Mouse (Mus musculus) urinary bladder, adult 2 months (tissue): ENCODE data around the gene Fignl1. TPM values are rescaled to one million over a fixed set of nuclear protein-coding genes. Genes with fewer than 3 reads are reported as not detected.

ENCODE experiments used
- DNase-seq: peaks from one replicate; pipeline ENCODE4 v3.0.0; 2022; ENCODE audit warnings: low spot score
- polyA plus RNA-seq: library from polyadenylated mRNA; depleted of rRNA; stranded (reverse); fragments of >200 nt; gene quantifications from 2 replicates; pipeline ENCODE4 v1.2.3, GENCODE M21; 2012

Gene Fignl1
- polyA plus RNA-seq, 1 experiment, result 1.2 TPM

DNA sequence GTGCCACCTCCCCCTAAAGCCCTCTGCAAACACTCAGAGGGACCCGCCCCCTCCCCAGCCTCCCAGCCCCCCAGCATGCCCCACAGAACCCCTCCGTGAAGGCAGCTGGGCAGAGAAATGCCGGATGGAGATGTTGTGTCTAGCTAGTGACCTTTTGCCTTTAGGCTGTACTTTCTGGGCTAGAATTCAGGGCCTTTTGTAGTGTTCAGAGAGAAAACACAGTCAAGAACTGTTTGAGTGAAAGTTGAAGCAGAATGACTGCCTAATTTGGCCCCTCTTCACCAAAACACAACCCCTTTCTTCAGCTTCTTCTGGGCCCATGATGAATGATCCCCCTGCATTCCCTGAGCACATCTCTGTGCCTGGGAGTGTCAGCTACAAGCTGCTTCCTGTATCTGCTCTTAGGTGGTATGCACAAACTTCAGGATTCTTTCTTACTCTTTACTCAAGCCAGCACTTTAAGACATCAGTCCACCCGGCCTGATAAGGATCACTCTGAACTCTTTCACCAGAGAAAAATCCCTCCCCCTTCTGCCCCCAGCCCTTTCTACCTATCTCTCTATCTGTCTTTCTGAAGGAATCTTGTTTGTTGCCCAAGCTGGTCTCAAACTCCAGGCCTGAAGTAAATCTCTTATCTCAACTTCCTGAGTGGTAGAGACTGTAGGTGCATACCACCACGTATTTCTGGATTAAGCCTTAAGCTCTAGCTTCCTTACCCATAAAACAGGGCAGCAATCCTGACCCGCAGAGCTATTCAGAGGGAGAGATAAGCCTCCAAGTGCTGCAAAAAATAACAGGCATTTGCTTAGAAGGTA is 23.4 kb upstream of the Fignl1 start:
- DNase-seq, result no peak

DNA sequence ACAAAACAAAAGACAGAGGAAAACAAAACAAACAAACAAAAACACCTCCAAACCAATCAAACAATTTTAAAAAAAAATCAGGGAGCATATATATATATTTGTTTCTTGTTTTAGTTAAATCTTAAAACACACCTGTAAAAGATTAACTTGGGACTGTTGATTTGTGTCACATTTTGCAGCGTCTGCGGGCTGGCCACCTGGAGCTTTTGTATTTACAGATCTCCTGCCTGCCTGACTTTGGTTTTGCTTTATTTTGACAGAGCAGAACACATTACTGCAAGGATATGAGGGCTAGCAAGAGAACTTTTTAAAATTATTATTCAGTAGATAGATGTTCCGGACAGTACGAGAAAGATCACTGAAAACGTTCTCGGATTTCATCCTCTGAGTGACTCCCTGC is 22.8 kb upstream of the Fignl1 start:
- DNase-seq, result no peak

GRCm38 (mm10) chr11:11830884-11831495 is 22.2 kb upstream of the Fignl1 start:
- no peak for DNase-seq

DNA sequence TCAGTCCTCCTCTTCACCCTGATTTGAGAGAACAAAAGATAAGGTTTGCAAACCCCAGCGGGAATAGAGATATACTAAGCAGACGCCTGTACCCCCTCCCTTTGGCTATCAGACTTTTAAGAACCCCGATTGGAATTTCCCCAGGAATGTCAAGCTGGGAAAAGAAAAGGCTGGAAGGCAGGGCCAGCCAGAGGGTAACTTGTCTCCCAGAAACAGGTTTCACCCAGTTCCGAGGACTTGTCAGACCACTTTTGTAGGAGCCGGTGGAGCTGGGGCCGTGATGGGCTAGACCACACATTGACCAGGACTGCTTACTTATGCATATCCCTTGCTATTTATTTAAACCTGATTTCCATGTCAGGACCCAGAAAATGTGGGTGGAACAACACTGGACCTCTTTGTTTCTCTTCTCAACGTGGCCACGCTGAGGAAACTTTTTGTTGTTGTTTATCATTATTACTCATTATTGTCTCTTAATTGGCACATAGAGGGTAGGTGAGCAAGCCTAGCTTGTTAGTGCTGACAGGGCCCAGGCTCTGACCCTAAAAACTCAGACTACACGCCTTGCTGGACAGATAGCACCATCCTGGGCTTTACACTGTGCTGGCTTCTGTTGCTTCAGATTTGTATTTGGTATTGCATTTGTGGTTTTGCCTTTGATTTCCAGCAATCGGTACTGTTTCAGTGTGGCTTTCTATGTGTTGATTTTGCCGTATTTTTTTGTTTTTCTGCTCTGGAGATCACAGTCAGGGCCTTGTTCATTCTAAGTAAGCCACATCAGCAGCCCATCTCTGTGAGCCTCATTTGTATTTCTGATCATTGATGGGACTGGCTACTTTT is 20.6 kb upstream of the Fignl1 start:
- DNase-seq, result no peak

DNA sequence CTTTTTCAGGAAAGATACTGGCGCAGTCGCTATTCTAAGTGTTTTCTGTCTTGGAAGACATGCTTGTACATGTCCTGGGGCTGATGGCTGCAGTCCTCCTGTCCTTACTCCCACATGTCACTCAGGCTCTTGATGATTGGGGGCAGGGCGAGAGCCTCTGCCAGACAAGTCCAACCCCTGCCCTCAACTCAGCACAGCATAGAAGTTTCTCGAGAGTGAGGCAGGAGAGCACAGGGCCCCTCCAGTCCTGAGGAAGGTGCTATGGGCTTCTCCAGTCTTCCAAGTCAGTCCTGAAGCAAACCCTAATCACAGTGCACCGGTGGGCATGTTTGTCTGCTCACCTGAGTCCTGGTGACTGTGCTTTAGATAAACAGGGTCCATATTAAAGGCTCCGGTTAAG is 20.0 kb upstream of the Fignl1 start:
- DNase-seq, result no peak

DNA sequence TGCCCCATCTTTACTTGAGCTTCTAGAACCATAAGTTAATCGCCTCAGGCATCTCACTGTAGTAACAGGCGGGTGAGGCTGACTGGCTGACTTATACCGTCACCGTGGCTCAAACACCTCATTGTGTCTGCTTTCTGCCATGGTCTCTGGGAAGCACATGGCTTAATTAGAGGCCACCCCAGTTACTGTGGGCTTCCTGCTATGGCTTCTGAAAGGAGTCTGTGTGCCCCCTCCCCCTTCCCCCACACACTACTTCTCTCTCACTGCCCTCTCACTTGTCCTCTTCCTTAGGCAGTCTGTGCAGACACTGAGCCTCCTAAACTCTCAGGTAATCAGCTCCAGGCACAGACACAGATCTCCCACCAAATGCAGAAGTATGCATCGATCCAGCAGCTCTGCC is 19.5 kb upstream of the Fignl1 start:
- DNase-seq, result no peak

- no peak for DNase-seq
Observed at GRCm38 (mm10) chr11:11826475-11826874, 17.7 kb upstream of the Fignl1 start.

GRCm38 (mm10) chr11:11825670-11826069 is 16.9 kb upstream of the Fignl1 start:
- DNase-seq, result no peak

GRCm38 (mm10) chr11:11824970-11825635 is 16.3 kb upstream of the Fignl1 start:
- DNase-seq, result no peak

DNA sequence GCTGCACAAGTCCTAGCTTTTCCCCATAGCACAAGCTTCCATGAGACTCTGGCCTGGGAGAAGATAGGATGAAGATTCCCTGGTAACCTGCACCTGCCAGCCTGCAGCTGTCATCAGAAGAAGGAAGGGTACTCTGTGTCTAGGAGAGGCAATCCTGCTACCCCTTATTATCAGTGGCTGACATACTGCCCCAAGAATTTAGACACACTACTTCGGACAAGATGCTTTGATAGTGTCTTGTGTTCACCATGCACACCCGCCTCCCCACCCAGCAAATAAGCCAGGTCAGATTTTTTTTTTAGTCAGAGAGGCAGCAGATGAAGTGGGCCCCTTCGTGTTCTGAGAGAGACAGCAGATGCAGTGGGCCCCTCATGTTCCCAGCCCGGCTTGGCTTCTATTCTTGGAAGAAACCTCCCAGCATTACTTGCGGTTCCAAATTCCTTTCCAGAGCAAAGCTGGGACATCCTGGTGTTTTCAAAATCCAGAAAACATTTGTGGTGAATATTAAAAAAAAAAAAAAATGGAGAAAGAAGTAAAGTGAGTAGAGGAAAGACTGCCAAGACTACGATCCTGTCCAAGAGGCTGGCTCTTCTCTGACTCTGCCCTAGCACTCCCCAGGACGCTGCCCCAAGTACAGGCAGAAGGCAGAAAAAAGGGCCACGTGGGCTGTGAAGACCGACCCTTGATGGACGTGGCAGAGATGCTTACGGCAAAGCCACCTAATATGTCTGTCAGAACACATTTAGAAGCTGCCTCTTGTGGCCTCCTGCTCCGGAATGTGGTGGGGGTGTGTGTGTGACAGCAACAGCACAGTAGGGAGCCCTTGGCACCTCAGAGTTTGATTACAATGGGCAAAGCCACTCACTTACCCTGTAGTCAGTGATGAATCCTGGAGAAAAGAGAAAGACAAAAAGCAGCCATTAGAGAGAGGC is 15.5 kb upstream of the Fignl1 start:
- DNase-seq, result no peak

DNA sequence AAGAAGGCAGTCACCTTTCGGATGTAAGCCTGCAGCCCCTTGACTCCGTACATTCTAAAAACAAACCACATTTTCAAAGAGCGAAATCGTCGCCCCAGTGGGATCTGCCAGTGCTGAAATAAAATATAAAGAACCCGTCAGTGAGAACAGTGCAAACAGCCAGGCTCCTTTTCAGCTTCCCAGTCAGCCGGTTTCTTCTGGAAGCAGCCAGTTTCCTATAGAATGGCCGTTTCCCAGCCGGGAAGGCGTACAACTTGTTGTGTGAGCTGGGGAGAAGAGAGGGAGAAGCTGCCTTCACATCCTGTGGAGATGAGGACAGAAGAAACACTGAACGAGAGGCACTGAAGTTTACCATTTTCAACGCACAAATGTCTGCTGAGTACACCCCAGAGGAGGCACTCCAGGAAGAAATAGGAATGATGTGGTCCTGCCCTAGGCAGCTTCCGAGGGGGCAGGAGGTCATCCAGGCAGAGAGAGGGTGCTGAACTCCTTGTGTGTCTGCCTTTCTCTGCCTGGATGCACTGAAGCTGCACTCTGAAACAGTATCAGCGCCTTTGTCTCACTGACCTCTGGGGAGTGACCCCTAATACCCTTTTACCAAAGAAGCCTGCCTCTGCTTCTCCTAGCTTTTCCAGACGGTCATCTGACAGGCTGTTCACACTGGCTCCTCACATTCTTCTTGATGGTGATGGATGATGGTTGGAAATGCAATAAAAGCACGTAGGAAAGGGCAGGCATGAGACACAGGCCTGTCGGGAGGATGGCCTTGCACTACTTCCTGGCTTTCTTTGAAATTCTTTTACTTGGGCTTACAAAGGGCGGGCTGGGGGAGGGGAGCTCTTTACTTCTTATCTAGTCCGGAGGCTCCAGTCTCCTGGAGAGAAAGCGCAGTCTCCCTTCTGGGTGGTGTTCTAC is 13.7 kb upstream of the Fignl1 start:
- no peak for DNase-seq

GRCm38 (mm10) chr11:11821387-11821975 is 12.7 kb upstream of the Fignl1 start:
- no peak for DNase-seq

DNA sequence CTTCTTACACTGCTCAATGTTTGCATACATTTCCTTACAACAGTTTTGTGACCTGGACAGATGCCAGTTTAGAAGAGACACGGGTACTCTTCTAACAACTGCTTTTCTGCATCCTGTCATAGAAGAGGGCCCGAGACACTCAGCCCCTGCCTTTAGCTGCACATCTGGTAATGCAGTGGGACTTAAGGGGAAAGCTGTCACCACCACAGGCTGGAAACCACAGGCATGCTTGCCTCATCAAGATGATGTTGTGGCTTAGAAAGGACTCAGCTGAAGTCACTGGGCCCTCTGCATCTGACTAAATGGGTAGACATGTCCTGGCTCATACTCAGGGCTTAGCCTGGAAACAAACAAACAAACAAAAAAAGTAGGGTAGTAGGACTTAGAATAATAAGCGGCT is 12.0 kb upstream of the Fignl1 start:
- no peak for DNase-seq

DNA sequence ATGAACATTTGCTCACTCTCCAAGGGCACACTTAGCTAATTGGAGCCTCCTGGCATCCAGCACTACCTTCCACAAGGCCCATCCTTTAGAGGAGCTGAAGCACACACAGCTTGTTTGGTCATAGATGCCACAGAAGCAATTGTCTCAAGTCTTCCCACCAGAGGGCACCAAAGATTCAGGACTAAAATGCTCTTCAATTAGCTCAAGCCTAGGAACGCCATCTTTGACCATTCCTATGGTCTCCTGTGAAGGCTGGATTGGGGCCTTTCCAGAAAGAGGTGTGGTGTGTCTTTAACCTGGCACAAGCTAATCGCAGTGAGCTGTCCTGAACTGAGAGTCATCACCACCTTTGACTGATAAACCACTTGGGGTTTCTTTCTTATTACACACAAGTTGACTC is 11.5 kb upstream of the Fignl1 start:
- no peak for DNase-seq

GRCm38 (mm10) chr11:11819206-11819605 is 10.4 kb upstream of the Fignl1 start:
- DNase-seq, result no peak

DNA sequence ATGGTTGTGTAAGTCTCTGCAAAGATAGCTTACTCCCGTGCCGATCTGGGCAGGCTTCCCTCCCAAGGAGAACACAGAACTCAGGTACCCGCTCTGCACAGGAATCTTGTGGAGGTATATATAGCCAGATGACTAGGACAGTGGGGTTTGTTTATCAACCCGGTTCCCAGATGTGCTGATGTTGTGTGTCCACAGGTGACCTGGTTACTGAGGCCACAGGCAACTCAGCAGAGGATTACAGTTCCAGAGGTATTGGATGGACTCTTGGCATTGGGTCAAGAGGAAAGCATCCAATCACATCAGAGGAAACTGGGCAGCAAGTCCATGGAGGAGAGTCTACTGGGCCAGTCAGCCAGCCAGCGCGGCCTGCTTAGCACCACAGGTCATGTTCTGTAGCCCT is 10.0 kb upstream of the Fignl1 start:
- no peak for DNase-seq

- no peak for DNase-seq
Observed at GRCm38 (mm10) chr11:11815737-11816136, 7.0 kb upstream of the Fignl1 start.

DNA sequence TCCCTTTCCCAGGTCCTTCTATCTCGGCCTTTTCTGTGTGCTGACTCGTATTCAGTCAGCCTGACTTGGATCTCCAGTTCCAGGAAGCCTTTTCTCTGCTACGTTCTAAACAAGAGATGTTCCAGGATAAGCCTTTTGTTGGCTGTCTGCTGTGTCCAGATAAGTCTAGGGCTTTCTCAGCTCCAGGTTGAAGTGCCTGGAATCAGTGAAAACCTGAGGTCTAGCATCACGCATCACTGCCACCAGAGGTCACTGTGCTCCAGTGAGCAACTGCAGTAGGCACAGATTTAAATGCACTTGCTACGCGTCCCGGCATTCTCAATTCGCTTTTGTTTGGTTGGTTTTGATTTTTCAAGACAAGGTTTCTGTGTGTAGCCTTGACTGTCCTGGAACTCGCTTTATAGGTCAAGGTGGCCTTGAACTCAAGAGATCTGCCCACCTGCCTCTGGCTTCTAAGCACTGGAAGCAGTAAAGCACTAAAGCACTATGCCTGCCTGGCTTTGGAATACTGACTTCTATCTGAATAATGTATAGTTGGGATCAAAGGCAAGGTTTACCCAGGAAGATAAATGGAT is 3.2 kb upstream of the Fignl1 start:
- DNase-seq, result no peak
